Mouse (Mus musculus): ENCODE data around the gene Vamp4. TPM values are rescaled to one million over a fixed set of nuclear protein-coding genes. Genes with fewer than 3 reads are reported as not detected.

Vamp4 gene
- polyA plus RNA-seq, 1 experiment from 2014 or later, result 33.6 TPM

DNA sequence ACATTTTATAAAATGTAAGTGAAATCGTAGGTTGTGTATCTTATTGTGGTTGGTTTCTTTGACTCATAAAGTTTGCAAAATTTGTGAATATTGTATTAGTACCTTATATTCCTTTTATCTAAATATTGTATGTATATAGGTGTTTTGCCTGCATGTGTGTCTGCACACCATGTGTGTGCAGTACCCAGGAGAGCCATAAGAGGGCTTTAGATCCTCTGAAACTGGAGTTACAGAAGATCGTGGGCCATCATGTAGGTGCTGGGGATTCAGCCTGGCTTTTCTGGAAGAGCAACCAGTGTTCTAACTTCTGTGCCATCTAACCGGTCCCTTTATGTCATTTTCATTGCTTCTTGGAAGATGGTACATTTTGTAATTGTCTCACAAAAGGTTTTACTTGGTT is 4.8 kb downstream of the Vamp4 start:
- H3K4me1 ChIP-seq (replicated peaks; ENCODE audit: control insufficient read depth, insufficient read depth, low read length), result no peaks in the 10 kb centered on the region
- H3K27ac ChIP-seq (ENCODE audit: low read depth, low read length), result no peak overlapping the region
- H3K27me3 ChIP-seq (replicated peaks; ENCODE audit: control insufficient read depth, insufficient read depth, low read length), result no peaks in the 10 kb centered on the region
- ATAC-seq, result no peak
- no peak overlapping the region for H3K4me2 ChIP-seq (replicated peaks; ENCODE audit: low read depth)
- no peaks in the 10 kb centered on the region for H3K9me3 ChIP-seq (ENCODE audit: control insufficient read depth)
- 0 out of 2 replicates have a peak, but pooled peaks have one; percentile 18 for TF ChIP-seq CTCF (IDR thresholded peaks at IDR 0.05; ENCODE audit: low read depth)
- no peak overlapping the region for H3K9ac ChIP-seq (ENCODE audit: low read depth, low read length)
- H3K36me3 ChIP-seq (ENCODE audit: control insufficient read depth, insufficient read depth), result peaks cover 12% of the 10 kb centered on the region
- H3K4me3 ChIP-seq (ENCODE audit: low read depth, low read length), result no peak overlapping the region
- 97% methylated on average over 3 of the region's 3 CpGs for WGBS

DNA sequence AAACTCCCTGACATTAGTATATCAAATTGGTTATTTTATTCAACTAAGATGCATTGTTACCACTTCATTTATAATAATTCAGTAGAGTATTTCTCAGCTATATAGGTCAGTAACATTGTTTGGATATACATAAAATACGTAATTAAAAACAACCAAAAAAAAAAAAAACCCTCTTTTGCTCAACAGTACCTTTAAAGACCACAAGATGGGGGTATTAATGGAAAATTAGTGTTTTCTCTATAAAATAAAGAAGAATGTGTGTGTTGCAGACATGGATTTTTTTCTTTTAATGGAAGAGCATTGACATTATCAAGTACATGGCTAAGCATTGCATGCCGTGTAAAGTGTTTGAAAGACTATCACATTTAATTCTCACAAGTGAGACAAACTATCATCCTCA is 12.6 kb downstream of the Vamp4 start:
- no peak for ATAC-seq
- peak; percentile 28; the same call in 1 of the 2 replicates for TF ChIP-seq CTCF (IDR thresholded peaks at IDR 0.05; ENCODE audit: low read depth)
- 78% methylated on average over 2 of the region's 2 CpGs for WGBS
- Histone ChIP-seq H3K4me1 (replicated peaks; ENCODE audit: control insufficient read depth, insufficient read depth, low read length) (no peaks in the 10 kb centered on the region), H3K9me3 (ENCODE audit: control insufficient read depth) (no peaks in the 10 kb centered on the region), H3K4me3 (ENCODE audit: low read depth, low read length) (no peak overlapping the region), H3K27me3 (replicated peaks; ENCODE audit: control insufficient read depth, insufficient read depth, low read length) (no peaks in the 10 kb centered on the region), H3K4me2 (replicated peaks; ENCODE audit: low read depth) (no peak overlapping the region), H3K9ac (ENCODE audit: low read depth, low read length) (no peak overlapping the region), H3K36me3 (ENCODE audit: control insufficient read depth, insufficient read depth) (peaks cover 16% of the 10 kb centered on the region), H3K27ac (ENCODE audit: low read depth, low read length) (no peak overlapping the region)

DNA sequence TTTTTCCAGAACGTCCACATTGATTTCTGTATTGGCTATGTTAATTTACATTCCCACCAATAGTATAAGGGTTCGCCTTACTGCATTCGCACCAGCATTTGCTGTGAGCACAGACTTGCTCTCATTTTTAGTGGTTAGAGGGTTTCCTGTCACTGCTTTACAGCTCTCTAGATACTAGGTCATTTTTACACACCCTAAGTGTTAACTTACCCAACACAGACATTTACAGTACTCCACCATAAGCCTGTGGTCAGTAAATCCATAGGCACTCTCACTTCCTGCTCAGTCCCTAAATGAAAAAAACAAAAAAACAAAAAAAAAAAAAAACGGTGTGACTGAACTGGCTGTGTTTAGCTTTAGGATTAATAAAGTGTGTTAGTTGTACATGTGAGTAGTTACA is 16.0 kb downstream of the Vamp4 start:
- H3K27me3 ChIP-seq (replicated peaks; ENCODE audit: control insufficient read depth, insufficient read depth, low read length), result no peaks in the 10 kb centered on the region
- 65% methylated on average over 4 of the region's 4 CpGs for WGBS
- no peak for ATAC-seq
- no peak overlapping the region for H3K9ac ChIP-seq (ENCODE audit: low read depth, low read length)
- no peaks in the 10 kb centered on the region for H3K4me1 ChIP-seq (replicated peaks; ENCODE audit: control insufficient read depth, insufficient read depth, low read length)
- no peaks in the 10 kb centered on the region for H3K9me3 ChIP-seq (ENCODE audit: control insufficient read depth)
- H3K4me2 ChIP-seq (replicated peaks; ENCODE audit: low read depth), result no peak overlapping the region
- peaks cover 7% of the 10 kb centered on the region; the same call in 1 of the 2 replicates for H3K36me3 ChIP-seq (ENCODE audit: control insufficient read depth, insufficient read depth)
- TF ChIP-seq CTCF (IDR thresholded peaks at IDR 0.05; ENCODE audit: low read depth), result no peak
- no peak overlapping the region for H3K4me3 ChIP-seq (ENCODE audit: low read depth, low read length)
- no peak overlapping the region for H3K27ac ChIP-seq (ENCODE audit: low read depth, low read length)

DNA sequence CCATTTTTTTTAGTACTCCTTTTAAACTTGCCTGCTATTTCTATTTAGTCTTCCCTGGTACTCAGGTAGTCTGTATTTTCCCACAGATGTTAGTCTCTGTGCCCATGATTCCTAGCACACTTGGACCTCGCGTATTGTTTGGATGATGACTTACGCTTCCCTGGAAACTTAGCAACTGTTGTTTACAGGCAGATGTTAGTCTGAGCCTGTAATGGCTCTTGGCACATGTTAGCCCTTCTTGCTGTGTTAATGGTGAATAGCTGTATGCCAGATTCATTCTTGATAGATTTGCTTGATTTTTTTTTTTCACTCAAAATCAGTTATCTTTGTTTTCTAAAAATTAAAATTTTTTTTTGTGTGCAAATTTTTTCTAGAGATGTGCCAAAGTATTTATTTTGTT is 18.3 kb downstream of the Vamp4 start:
- Histone ChIP-seq H3K27ac (ENCODE audit: low read depth, low read length) (no peak overlapping the region), H3K4me3 (ENCODE audit: low read depth, low read length) (no peak overlapping the region), H3K9ac (ENCODE audit: low read depth, low read length) (no peak overlapping the region), H3K4me1 (replicated peaks; ENCODE audit: control insufficient read depth, insufficient read depth, low read length) (no peaks in the 10 kb centered on the region), H3K36me3 (ENCODE audit: control insufficient read depth, insufficient read depth) (no peaks in the 10 kb centered on the region; the same call in 1 of the 2 replicates), H3K27me3 (replicated peaks; ENCODE audit: control insufficient read depth, insufficient read depth, low read length) (no peaks in the 10 kb centered on the region), H3K9me3 (ENCODE audit: control insufficient read depth) (no peaks in the 10 kb centered on the region), H3K4me2 (replicated peaks; ENCODE audit: low read depth) (no peak overlapping the region)
- TF ChIP-seq CTCF (IDR thresholded peaks at IDR 0.05; ENCODE audit: low read depth), result no peak
- whole genome bisulfite sequencing, result 60% methylated on average over 3 of the region's 3 CpGs
- ATAC-seq, result no peak

DNA sequence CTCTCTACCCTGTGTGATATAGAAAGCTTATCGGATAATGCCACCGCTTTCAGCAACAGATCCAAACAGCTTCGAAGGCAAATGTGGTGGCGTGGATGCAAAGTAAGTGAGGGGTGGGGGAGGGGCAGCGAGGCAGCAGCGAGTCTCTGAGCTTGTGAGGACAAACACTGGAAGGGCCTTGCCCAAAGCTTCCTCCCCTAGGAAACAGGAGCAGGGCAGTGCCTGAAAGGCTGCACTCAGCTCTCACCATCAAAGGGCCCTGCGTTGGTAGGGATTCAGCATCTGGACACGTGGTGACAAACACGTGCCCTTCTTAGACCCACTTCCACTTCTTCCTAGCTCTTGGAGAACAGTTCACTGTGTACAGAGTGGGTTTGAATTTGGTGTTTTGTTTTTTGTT is 19.1 kb downstream of the Vamp4 start:
- Histone ChIP-seq H3K4me2 (replicated peaks; ENCODE audit: low read depth) (no peak overlapping the region), H3K9me3 (ENCODE audit: control insufficient read depth) (no peaks in the 10 kb centered on the region), H3K36me3 (ENCODE audit: control insufficient read depth, insufficient read depth) (no peaks in the 10 kb centered on the region; the same call in 1 of the 2 replicates), H3K4me3 (ENCODE audit: low read depth, low read length) (no peak overlapping the region), H3K4me1 (replicated peaks; ENCODE audit: control insufficient read depth, insufficient read depth, low read length) (no peaks in the 10 kb centered on the region), H3K27me3 (replicated peaks; ENCODE audit: control insufficient read depth, insufficient read depth, low read length) (no peaks in the 10 kb centered on the region), H3K9ac (ENCODE audit: low read depth, low read length) (no peak overlapping the region), H3K27ac (ENCODE audit: low read depth, low read length) (no peak overlapping the region)
- 33% methylated on average over 9 of the region's 9 CpGs for WGBS
- no peak for ATAC-seq
- no peak for TF ChIP-seq CTCF (IDR thresholded peaks at IDR 0.05; ENCODE audit: low read depth)

DNA sequence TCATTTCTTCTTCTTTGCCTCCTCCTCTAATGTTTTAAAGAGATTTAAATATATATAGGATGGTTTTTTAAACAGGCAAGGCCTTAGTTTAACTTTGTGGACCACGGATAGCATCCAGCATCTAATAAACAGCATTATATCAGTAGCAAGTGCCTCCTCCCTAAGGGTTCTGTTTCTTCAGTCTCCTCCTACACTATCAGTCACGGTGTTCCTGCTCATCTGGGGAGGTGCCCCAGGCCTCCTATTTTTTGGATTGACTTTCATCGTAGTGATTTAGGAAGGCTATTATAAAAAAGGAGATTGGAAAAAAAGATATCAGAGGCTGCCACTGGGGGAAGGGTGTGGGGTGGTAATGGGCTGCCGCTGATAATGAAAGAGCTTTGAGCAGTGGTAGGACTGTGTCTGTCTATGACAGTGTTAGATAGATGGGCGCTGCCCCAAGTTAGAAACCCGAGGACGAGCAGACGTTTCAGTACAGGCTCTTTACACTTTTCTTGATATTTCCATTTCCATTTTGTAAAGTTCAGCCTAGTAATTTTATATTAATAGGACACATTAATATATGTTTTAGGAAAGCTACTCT is 20.2 kb downstream of the Vamp4 start:
- Histone ChIP-seq H3K4me3 (ENCODE audit: low read depth, low read length) (no peak overlapping the region), H3K9me3 (ENCODE audit: control insufficient read depth) (no peaks in the 10 kb centered on the region), H3K4me2 (replicated peaks; ENCODE audit: low read depth) (no peak overlapping the region), H3K4me1 (replicated peaks; ENCODE audit: control insufficient read depth, insufficient read depth, low read length) (no peaks in the 10 kb centered on the region), H3K27ac (ENCODE audit: low read depth, low read length) (no peak overlapping the region), H3K9ac (ENCODE audit: low read depth, low read length) (no peak overlapping the region), H3K27me3 (replicated peaks; ENCODE audit: control insufficient read depth, insufficient read depth, low read length) (no peaks in the 10 kb centered on the region), H3K36me3 (ENCODE audit: control insufficient read depth, insufficient read depth) (no peaks in the 10 kb centered on the region)
- ATAC-seq, result no peak
- 85% methylated on average over 8 of the region's 8 CpGs for WGBS
- no peak for TF ChIP-seq CTCF (IDR thresholded peaks at IDR 0.05; ENCODE audit: low read depth)

All from intestine, postnatal 0 days (tissue).